In genomic region chr6:125363451-125364242, GRCm38 (mm10) we compare ENCODE assay signal across 8 mouse cellular contexts. TPM values are rescaled to one million over a fixed set of nuclear protein-coding genes. Genes with fewer than 3 reads are reported as not detected.
A peak's percentile ranks its signal among the peaks of the same experiment; 100 is the strongest.
DNase-seq lines count a peak whose midpoint lies in the region; ATAC-seq and TF ChIP-seq lines count a peak whose summit lies in the region.

No protein-coding gene starts in this region.

- TF ChIP-seq POLR2A in ES-Bruce4 (IDR thresholded peaks at IDR 0.05; ENCODE audit: insufficient read depth, low read length), result no peak
- no peak for TF ChIP-seq POLR2A in cerebellum, adult 2 months (IDR thresholded peaks at IDR 0.05; ENCODE audit: borderline replicate concordance, insufficient read depth, low read length)

- TF ChIP-seq EP300 in ES-Bruce4 (IDR thresholded peaks at IDR 0.05; ENCODE audit: insufficient read depth, low read depth, low read length), result peak; percentile 54; the same call in 1 of the 2 replicates

- H3K4me3 ChIP-seq in ES-Bruce4 (ENCODE audit: low read depth, low read length), result 0 out of 2 replicates have a peak overlapping the region, but pooled peaks have one; percentile 9
- peak overlapping the region; percentile 12; the same call in 1 of the 2 replicates for H3K4me3 ChIP-seq in hindbrain, embryonic 16.5 days (ENCODE audit: low read length)
- H3K4me3 ChIP-seq in liver, embryonic 12.5 days, result no peak overlapping the region
- no peak overlapping the region for H3K4me3 ChIP-seq in cerebellum, adult 2 months (replicated peaks; ENCODE audit: insufficient read depth, low read depth, low read length)

- TF ChIP-seq CTCF in ES-Bruce4 (IDR thresholded peaks at IDR 0.05; ENCODE audit: low read depth, low read length), result no peak
- TF ChIP-seq CTCF in cerebellum, adult 2 months (IDR thresholded peaks at IDR 0.05; ENCODE audit: borderline replicate concordance, insufficient read depth, low read depth, low read length), result no peak

- WGBS in hindbrain, embryonic 16.5 days, result 11% methylated on average over 23 of the region's 23 CpGs
- WGBS in liver, embryonic 12.5 days (ENCODE audit: insufficient replicate concordance), result 33% methylated on average over 23 of the region's 23 CpGs
- 16% methylated on average over 23 of the region's 23 CpGs for WGBS in cerebellum, adult 2 months

- no peak for ATAC-seq in hindbrain, embryonic 16.5 days
- ATAC-seq in liver, embryonic 12.5 days, result peak; percentile 12; the same call in 1 of the 2 replicates
- no peak for ATAC-seq in erythroid progenitor cell, adult 5-6 weeks (replicated peaks; ENCODE audit: low FRiP score, poor library complexity, severe bottlenecking)
- no peak for ATAC-seq in inflammation-experienced regulatory T-cells, adult 6 months

- peak overlapping the region; percentile 44 for H3K4me2 ChIP-seq in hindbrain, embryonic 16.5 days (ENCODE audit: low read length)
- H3K4me2 ChIP-seq in liver, embryonic 12.5 days, result peak overlapping the region; percentile 40

- H3K36me3 ChIP-seq in ES-Bruce4 (ENCODE audit: control insufficient read depth, insufficient read depth, low read length, poor library complexity, severe bottlenecking), result no peaks in the 10 kb centered on the region
- H3K36me3 ChIP-seq in hindbrain, embryonic 16.5 days (ENCODE audit: control insufficient read depth, insufficient read depth, low read length), result no peaks in the 10 kb centered on the region
- H3K36me3 ChIP-seq in liver, embryonic 12.5 days, result peaks cover 33% of the 10 kb centered on the region

- H3K27ac ChIP-seq in ES-Bruce4 (ENCODE audit: insufficient read depth, low read length), result no peak overlapping the region
- H3K27ac ChIP-seq in hindbrain, embryonic 16.5 days (ENCODE audit: low read depth, low read length), result no peak overlapping the region
- no peak overlapping the region for H3K27ac ChIP-seq in liver, embryonic 12.5 days
- H3K27ac ChIP-seq in cerebellum, adult 2 months (ENCODE audit: insufficient read depth, low read length), result no peak overlapping the region

- H3K9me3 ChIP-seq in ES-Bruce4 (replicated peaks; ENCODE audit: control insufficient read depth, insufficient read depth, low read length, poor library complexity, severe bottlenecking), result no peaks in the 10 kb centered on the region
- no peaks in the 10 kb centered on the region for H3K9me3 ChIP-seq in hindbrain, embryonic 16.5 days (ENCODE audit: control insufficient read depth, low read length)
- H3K9me3 ChIP-seq in liver, embryonic 12.5 days (replicated peaks), result no peaks in the 10 kb centered on the region

- DNase-seq in R1 (ENCODE audit: low read depth, low spot score), result peak; percentile 78
- no peak for DNase-seq in layer of hippocampus, postnatal 25 days (ENCODE audit: extremely low spot score in 1 of 2, low spot score in 1 of 2)
- no peak for DNase-seq in cerebellum, adult 2 months

- H3K9ac ChIP-seq in ES-Bruce4 (ENCODE audit: low read depth, poor library complexity, severe bottlenecking), result 0 out of 2 replicates have a peak overlapping the region, but pooled peaks have one; percentile 14
- no peak overlapping the region for H3K9ac ChIP-seq in hindbrain, embryonic 16.5 days (ENCODE audit: low read depth, low read length)
- H3K9ac ChIP-seq in liver, embryonic 12.5 days, result no peak overlapping the region; the same call in 1 of the 2 replicates

- peaks cover 14% of the 10 kb centered on the region for H3K4me1 ChIP-seq in ES-Bruce4 (ENCODE audit: control insufficient read depth, insufficient read depth, low read length)
- peaks cover 18% of the 10 kb centered on the region for H3K4me1 ChIP-seq in hindbrain, embryonic 16.5 days (ENCODE audit: control insufficient read depth, insufficient read depth, low read depth, low read length)
- H3K4me1 ChIP-seq in liver, embryonic 12.5 days, result peaks cover 22% of the 10 kb centered on the region
- no peaks in the 10 kb centered on the region for H3K4me1 ChIP-seq in cerebellum, adult 2 months (ENCODE audit: control insufficient read depth, insufficient read depth, low read length)

- no peaks in the 10 kb centered on the region for H3K27me3 ChIP-seq in ES-Bruce4 (ENCODE audit: control insufficient read depth, insufficient read depth, low read length, poor library complexity, severe bottlenecking)
- H3K27me3 ChIP-seq in hindbrain, embryonic 16.5 days (replicated peaks; ENCODE audit: control insufficient read depth, insufficient read depth, low read length), result peaks cover 23% of the 10 kb centered on the region
- H3K27me3 ChIP-seq in liver, embryonic 12.5 days (replicated peaks), result peaks cover 13% of the 10 kb centered on the region; the same call in 1 of the 2 replicates
- peaks cover 2% of the 10 kb centered on the region; the same call in 1 of the 2 replicates for H3K27me3 ChIP-seq in cerebellum, adult 2 months (ENCODE audit: control insufficient read depth, insufficient read depth, low read length)

RNA-seq across cellular contexts. Expression of gene Tnfrsf1a, which starts 14.5 kb away (rescaled TPM):
- 13.1 and 19.8 TPM in 2 replicates for polyA plus RNA-seq in ES-Bruce4 (2011; ENCODE audit: insufficient read depth, insufficient read length, low read depth, missing spikeins)
- polyA plus RNA-seq in hindbrain, embryonic 16.5 days (2015; fragmentation: Nextera tagmentation; extraction: Ambion mirVana), result 15.1 and 18.3 TPM in 2 replicates
- polyA plus RNA-seq in liver, embryonic 12.5 days (2016; fragmentation: Nextera tagmentation; extraction: Ambion mirVana), result 23.0 and 23.4 TPM in 2 replicates
- 8.3 and 11.7 TPM in 2 replicates for total RNA-seq in erythroid progenitor cell, adult 5-6 weeks (2015; ENCODE audit: low replicate concordance)
- total RNA-seq in erythroid progenitor cell, adult 5-6 weeks (2017; ENCODE audit: low replicate concordance), result 2.3 and 20.7 TPM in 2 replicates
- 10 to 100 TPM; 11.2 to 12.5 TPM for total RNA-seq in layer of hippocampus, postnatal 25 days (2021)
- polyA plus RNA-seq in inflammation-experienced regulatory T-cells, adult 6 months (2017; shearing (Covaris generic)), result 10 to 100 TPM; 23.3 to 28.5 (median 24.7) TPM
- 11.4 and 11.8 TPM in 2 replicates for polyA plus RNA-seq in cerebellum, adult 2 months (2012; rRNA removed)

RNA-seq across cellular contexts. Expression of gene Plekhg6, which starts 16.9 kb away (rescaled TPM):
- polyA plus RNA-seq in ES-Bruce4 (2011; ENCODE audit: insufficient read depth, insufficient read length, low read depth, missing spikeins), result 2.3 and 2.5 TPM in 2 replicates
- 0.30 and 0.41 TPM in 2 replicates for polyA plus RNA-seq in hindbrain, embryonic 16.5 days (2015; fragmentation: Nextera tagmentation; extraction: Ambion mirVana)
- polyA plus RNA-seq in liver, embryonic 12.5 days (2016; fragmentation: Nextera tagmentation; extraction: Ambion mirVana), result 0.37 and 0.39 TPM in 2 replicates
- total RNA-seq in erythroid progenitor cell, adult 5-6 weeks (2015; ENCODE audit: low replicate concordance), result not detected in 2 replicates
- not detected in 2 replicates for total RNA-seq in erythroid progenitor cell, adult 5-6 weeks (2017; ENCODE audit: low replicate concordance)
- not detected for total RNA-seq in layer of hippocampus, postnatal 25 days (2021)
- polyA plus RNA-seq in inflammation-experienced regulatory T-cells, adult 6 months (2017; shearing (Covaris generic)), result not detected
- 0.06 and 0.10 TPM in 2 replicates for polyA plus RNA-seq in cerebellum, adult 2 months (2012; rRNA removed)

RNA-seq across cellular contexts. Expression of gene Scnn1a, which starts 43.2 kb away (rescaled TPM):
- 2.0 and 2.3 TPM in 2 replicates for polyA plus RNA-seq in ES-Bruce4 (2011; ENCODE audit: insufficient read depth, insufficient read length, low read depth, missing spikeins)
- 0.69 and 0.70 TPM in 2 replicates for polyA plus RNA-seq in hindbrain, embryonic 16.5 days (2015; fragmentation: Nextera tagmentation; extraction: Ambion mirVana)
- 0.23 and 0.50 TPM in 2 replicates for polyA plus RNA-seq in liver, embryonic 12.5 days (2016; fragmentation: Nextera tagmentation; extraction: Ambion mirVana)
- total RNA-seq in erythroid progenitor cell, adult 5-6 weeks (2015; ENCODE audit: low replicate concordance), result 2.9 and 7.6 TPM in 2 replicates
- total RNA-seq in erythroid progenitor cell, adult 5-6 weeks (2017; ENCODE audit: low replicate concordance), result not detected in 2 replicates
- total RNA-seq in layer of hippocampus, postnatal 25 days (2021), result 1 to 10 TPM; 3.8 to 3.9 TPM
- polyA plus RNA-seq in inflammation-experienced regulatory T-cells, adult 6 months (2017; shearing (Covaris generic)), result not detected
- polyA plus RNA-seq in cerebellum, adult 2 months (2012; rRNA removed), result 0.67 and 0.74 TPM in 2 replicates

RNA-seq across cellular contexts. Expression of gene Ltbr, which starts 50.0 kb away (rescaled TPM):
- polyA plus RNA-seq in ES-Bruce4 (2011; ENCODE audit: insufficient read depth, insufficient read length, low read depth, missing spikeins), result 8.0 and 9.5 TPM in 2 replicates
- polyA plus RNA-seq in hindbrain, embryonic 16.5 days (2015; fragmentation: Nextera tagmentation; extraction: Ambion mirVana), result 16.4 and 18.7 TPM in 2 replicates
- 19.2 and 22.9 TPM in 2 replicates for polyA plus RNA-seq in liver, embryonic 12.5 days (2016; fragmentation: Nextera tagmentation; extraction: Ambion mirVana)
- 0.84 and 5.0 TPM in 2 replicates for total RNA-seq in erythroid progenitor cell, adult 5-6 weeks (2015; ENCODE audit: low replicate concordance)
- 2.8 and 3.5 TPM in 2 replicates for total RNA-seq in erythroid progenitor cell, adult 5-6 weeks (2017; ENCODE audit: low replicate concordance)
- total RNA-seq in layer of hippocampus, postnatal 25 days (2021), result 10 to 100 TPM in 1 of 2 experiments, 1 to 10 TPM in 1; 8.7 to 10.2 TPM
- under 1 TPM in 2 of 3 experiments, not detected in 1; 0.21 to 0.23 TPM for polyA plus RNA-seq in inflammation-experienced regulatory T-cells, adult 6 months (2017; shearing (Covaris generic))
- polyA plus RNA-seq in cerebellum, adult 2 months (2012; rRNA removed), result 12.1 and 12.5 TPM in 2 replicates

Comparison
In these comparisons a context has a peak if more than half of its experiments do, and no peak if none do; other contexts are left out.
1. H3K4me3 ChIP-seq: peak in ES-Bruce4 (single experiment) and hindbrain, embryonic 16.5 days (single experiment); none in liver, embryonic 12.5 days (single experiment) and cerebellum, adult 2 months (single experiment).